In the genomic region with DNA sequence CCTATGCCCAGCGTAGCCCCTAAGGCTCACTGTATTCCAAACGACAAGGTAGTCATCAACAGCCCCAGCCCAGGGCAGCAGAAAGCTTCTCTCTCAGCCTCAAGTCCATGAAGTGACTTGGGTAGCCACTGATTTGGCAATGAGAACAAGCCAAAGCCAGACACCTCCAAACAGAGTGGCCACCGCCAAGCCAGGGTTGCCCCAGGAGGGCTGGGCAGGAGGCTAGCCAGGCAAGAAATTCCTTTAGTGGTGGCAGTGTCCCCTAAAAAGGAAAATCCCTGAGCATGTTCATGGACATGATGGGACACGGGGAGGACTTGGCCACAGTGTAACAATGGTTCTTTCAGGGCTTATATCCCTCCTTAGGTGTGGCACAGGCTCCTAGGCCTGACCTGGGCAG, we compare ENCODE assay signal across 18 mouse cellular contexts. TPM values are rescaled to one million over a fixed set of nuclear protein-coding genes. Genes with fewer than 3 reads are reported as not detected.
DNase-seq lines count a peak whose midpoint lies in the region; ATAC-seq and TF ChIP-seq lines count a peak whose summit lies in the region.
"Had no signal": no experiment of that assay in that cellular context is flagged by ENCODE, and none has a peak within 500 bp of the region (broad histone marks: within the 10 kb centered on the region; RNA-seq: fewer than 3 reads in every experiment).

No protein-coding gene starts in this region.

- peak; percentile 50 for DNase-seq in adrenal gland, postnatal 14 days
- DNase-seq in adrenal gland, adult 18-20 months (ENCODE audit: low spot score in 2 of 2), result no peak
- no peak for DNase-seq in lung, postnatal 0 days (ENCODE audit: low spot score)
- DNase-seq in lung, postnatal 4 days, result no peak
- DNase-seq in urinary bladder, postnatal 36 days (ENCODE audit: low spot score in 2 of 2), result no peak
- DNase-seq in layer of hippocampus, postnatal 14 days (ENCODE audit: low spot score in 2 of 2), result no peak
- no peak for DNase-seq in midbrain, postnatal 0 days (ENCODE audit: low spot score)
- DNase-seq: adrenal gland, postnatal 25 days; cerebellum, adult 9-11 months; cerebellum, postnatal 36 days; forebrain, postnatal 0 days; heart, adult 2 months; heart, postnatal 4 days had no signal

- no peak overlapping the region for H3K4me3 ChIP-seq in lung, postnatal 0 days (ENCODE audit: low read depth, low read length)
- no peak overlapping the region for H3K4me3 ChIP-seq in small intestine, adult 2 months (ENCODE audit: low read depth, low read length)
- no peak overlapping the region for H3K4me3 ChIP-seq in midbrain, postnatal 0 days (ENCODE audit: low read depth, low read length)
- H3K4me3 ChIP-seq: forebrain, embryonic 13.5 days; heart, adult 2 months; heart, embryonic 13.5 days; hindbrain, embryonic 12.5 days had no signal

- no peaks in the 10 kb centered on the region for H3K36me3 ChIP-seq in lung, postnatal 0 days (ENCODE audit: insufficient read depth, low read length)
- no peaks in the 10 kb centered on the region for H3K36me3 ChIP-seq in small intestine, adult 2 months (ENCODE audit: control insufficient read depth, insufficient read depth, low read length)
- no peaks in the 10 kb centered on the region for H3K36me3 ChIP-seq in midbrain, postnatal 0 days (ENCODE audit: insufficient read depth, low read length)
- H3K36me3 ChIP-seq: heart, embryonic 13.5 days; hindbrain, embryonic 12.5 days had no signal

- no peak for ATAC-seq in lung, postnatal 0 days
- no peak for ATAC-seq in midbrain, postnatal 0 days (ENCODE audit: low FRiP score)
- ATAC-seq: forebrain, embryonic 13.5 days; forebrain, postnatal 0 days; inflammation-experienced regulatory T-cells, adult 6 months had no signal

- no peaks in the 10 kb centered on the region for H3K27me3 ChIP-seq in lung, postnatal 0 days (replicated peaks; ENCODE audit: insufficient read depth, low read length)
- no peaks in the 10 kb centered on the region for H3K27me3 ChIP-seq in small intestine, adult 2 months (ENCODE audit: control insufficient read depth, insufficient read depth, low read length)
- H3K27me3 ChIP-seq in midbrain, postnatal 0 days (ENCODE audit: insufficient read depth, low read length), result no peaks in the 10 kb centered on the region
- H3K27me3 ChIP-seq: forebrain, embryonic 13.5 days; heart, embryonic 13.5 days; hindbrain, embryonic 12.5 days had no signal

- H3K9ac ChIP-seq in lung, postnatal 0 days (replicated peaks; ENCODE audit: low read depth), result no peak overlapping the region
- no peak overlapping the region for H3K9ac ChIP-seq in midbrain, postnatal 0 days (replicated peaks; ENCODE audit: low read length, poor library complexity, severe bottlenecking)
- H3K9ac ChIP-seq: forebrain, embryonic 13.5 days; forebrain, postnatal 0 days; heart, embryonic 13.5 days; hindbrain, embryonic 12.5 days had no signal

- WGBS in lung, postnatal 0 days, result 90% methylated on average over 4 of the region's 4 CpGs
- 86% methylated on average over 4 of the region's 4 CpGs for WGBS in small intestine, adult 2 months
- 90% methylated on average over 4 of the region's 4 CpGs for WGBS in midbrain, postnatal 0 days

- H3K4me2 ChIP-seq in lung, postnatal 0 days (replicated peaks; ENCODE audit: low read depth, low read length), result no peak overlapping the region
- H3K4me2 ChIP-seq in midbrain, postnatal 0 days (ENCODE audit: low read depth, low read length, poor library complexity, severe bottlenecking), result no peak overlapping the region
- H3K4me2 ChIP-seq: forebrain, embryonic 13.5 days; heart, embryonic 13.5 days; hindbrain, embryonic 12.5 days had no signal

- H3K27ac ChIP-seq in lung, postnatal 0 days (ENCODE audit: low read length), result peak overlapping the region; percentile 84; the same call in 1 of the 2 replicates
- H3K27ac ChIP-seq in small intestine, adult 2 months (ENCODE audit: insufficient read depth, low read depth, low read length), result 0 out of 2 replicates have a peak overlapping the region, but pooled peaks have one; percentile 10
- no peak overlapping the region for H3K27ac ChIP-seq in midbrain, postnatal 0 days (ENCODE audit: low read depth, low read length)
- H3K27ac ChIP-seq: forebrain, embryonic 13.5 days; heart, adult 2 months; heart, embryonic 13.5 days; hindbrain, embryonic 12.5 days had no signal

- H3K4me1 ChIP-seq in lung, postnatal 0 days (ENCODE audit: insufficient read depth, low read depth, low read length), result peaks cover 9% of the 10 kb centered on the region; the same call in 1 of the 2 replicates
- no peaks in the 10 kb centered on the region; the same call in 1 of the 2 replicates for H3K4me1 ChIP-seq in small intestine, adult 2 months (ENCODE audit: control insufficient read depth, insufficient read depth, insufficient read length, low read length)
- no peaks in the 10 kb centered on the region for H3K4me1 ChIP-seq in midbrain, postnatal 0 days (ENCODE audit: insufficient read depth, low read length)

- no peak for TF ChIP-seq CTCF in lung, postnatal 0 days (IDR thresholded peaks at IDR 0.05)
- TF ChIP-seq CTCF in small intestine, adult 2 months (IDR thresholded peaks at IDR 0.05; ENCODE audit: extremely low read depth, insufficient read length, insufficient replicate concordance, low read depth, low read length), result no peak
- no peak for TF ChIP-seq CTCF in midbrain, postnatal 0 days (IDR thresholded peaks at IDR 0.05)

- H3K9me3 ChIP-seq in lung, postnatal 0 days (ENCODE audit: low read length), result no peaks in the 10 kb centered on the region
- H3K9me3 ChIP-seq in midbrain, postnatal 0 days (ENCODE audit: low read length), result no peaks in the 10 kb centered on the region
- H3K9me3 ChIP-seq: forebrain, embryonic 13.5 days; heart, embryonic 13.5 days; hindbrain, embryonic 12.5 days had no signal

- no peak for TF ChIP-seq EP300 in lung, postnatal 0 days (IDR thresholded peaks at IDR 0.05)

- TF ChIP-seq POLR2A in small intestine, adult 2 months (IDR thresholded peaks at IDR 0.05; ENCODE audit: low read depth, low read length), result no peak

RNA-seq across cellular contexts. Expression of gene Spon2, which starts 1.6 kb away (rescaled TPM):
- 1.7 and 2.5 TPM in 2 replicates for total RNA-seq in adrenal gland, postnatal 14 days (2021)
- 1 to 10 TPM in 1 of 2 experiments, under 1 TPM in 1; 0.73 to 1.0 TPM for total RNA-seq in adrenal gland, adult 18-20 months (2021)
- 89.5 and 111 TPM in 2 replicates for polyA plus RNA-seq in lung, postnatal 0 days (2015; fragmentation: Nextera tagmentation; extraction: Ambion mirVana)
- 26.6 and 36.3 TPM in 2 replicates for polyA plus RNA-seq in small intestine, adult 2 months (2012; rRNA removed)
- under 1 TPM; 0.21 to 0.30 TPM for total RNA-seq in layer of hippocampus, postnatal 14 days (2021)
- 4.4 and 5.1 TPM in 2 replicates for total RNA-seq in midbrain, postnatal 0 days (2014; rRNA removed)
- 2.3 and 2.7 TPM in 2 replicates for polyA plus RNA-seq in midbrain, postnatal 0 days (2015; fragmentation: Nextera tagmentation; extraction: Ambion mirVana)
- polyA plus RNA-seq: inflammation-experienced regulatory T-cells, adult 6 months had no signal

RNA-seq across cellular contexts. Expression of gene Ctbp1, which starts 55.0 kb away (rescaled TPM):
- 188 and 195 TPM in 2 replicates for total RNA-seq in adrenal gland, postnatal 14 days (2021)
- total RNA-seq in adrenal gland, adult 18-20 months (2021), result 100 to 1,000 TPM; 214 to 234 TPM
- 193 and 194 TPM in 2 replicates for polyA plus RNA-seq in lung, postnatal 0 days (2015; fragmentation: Nextera tagmentation; extraction: Ambion mirVana)
- 154 and 390 TPM in 2 replicates for polyA plus RNA-seq in small intestine, adult 2 months (2012; rRNA removed)
- total RNA-seq in layer of hippocampus, postnatal 14 days (2021), result 100 to 1,000 TPM; 272 to 273 TPM
- total RNA-seq in midbrain, postnatal 0 days (2014; rRNA removed), result 415 and 418 TPM in 2 replicates
- polyA plus RNA-seq in midbrain, postnatal 0 days (2015; fragmentation: Nextera tagmentation; extraction: Ambion mirVana), result 364 and 377 TPM in 2 replicates
